Mouse (Mus musculus) liver, embryonic 14.5 days (tissue): Measurements from ENCODE around the gene Zfp800. TPM values are rescaled to one million over a fixed set of nuclear protein-coding genes. Genes with fewer than 3 reads are reported as not detected.
A peak's percentile ranks its signal among the peaks of the same experiment; 100 is the strongest.

Source experiments
- ATAC-seq: fragments of 200-750 bp; cut with Nextera tagmentation; 2 replicates; pipeline ENCODE4 v1.8.0; 2017; ENCODE audit warnings: moderate number of reproducible peaks, mild to moderate bottlenecking, moderate library complexity; ENCODE audit not compliant: insufficient read depth
- DNase-seq, 3 experiments: peaks; one replicate each; pipeline ENCODE4 v3.0.0-alpha.2; 2012 to 2013; ENCODE audit warnings: low read depth in 3 of 3, low spot score in 3 of 3
- H3K27ac ChIP-seq: fragments of 300-500 bp; sonication (generic); 2 replicates; pipeline ENCODE4 v1.5.1; 2014; ENCODE audit warnings: moderate library complexity, mild to moderate bottlenecking, control low read depth, inconsistent platforms
- H3K27me3 ChIP-seq: fragments of 300-500 bp; sonication (generic); 2 replicates; pipeline ENCODE4 v1.6.1; 2014; ENCODE audit warnings: mild to moderate bottlenecking, low read length, moderate library complexity; ENCODE audit not compliant: control insufficient read depth, insufficient read depth
- H3K36me3 ChIP-seq: fragments of 300-500 bp; sonication (generic); replicated peaks from 2 replicates; pipeline ENCODE4 v1.6.1; 2014; ENCODE audit warnings: low read depth; ENCODE audit not compliant: control insufficient read depth, insufficient read depth
- H3K4me1 ChIP-seq, 2 experiments: fragments of 200-500 bp in 1 of 2; fragments of 300-500 bp in 1 of 2; sonication (generic) in 1 of 2; replicated peaks; 2 replicates each; pipeline ENCODE4 v1.6.1; 2012 to 2014; ENCODE audit warnings: antibody characterized with exemption in 1 of 2, inconsistent platforms in 1 of 2, low read length in 1 of 2; ENCODE audit not compliant: control insufficient read depth in 2 of 2, insufficient read depth in 2 of 2
- H3K4me2 ChIP-seq: fragments of 300-500 bp; sonication (generic); 2 replicates; pipeline ENCODE4 v1.6.1; 2014; ENCODE audit warnings: low read depth, mild to moderate bottlenecking, control low read depth, moderate library complexity
- H3K4me3 ChIP-seq, 2 experiments: fragments of 200-500 bp in 1 of 2; fragments of 300-500 bp in 1 of 2; sonication (generic) in 1 of 2; 2 replicates each; pipeline ENCODE4 v1.5.1; 2012 to 2014; ENCODE audit warnings: low read depth in 2 of 2, low read length in 2 of 2, mild to moderate bottlenecking in 2 of 2, control low read depth in 1 of 2, inconsistent platforms in 1 of 2, moderate library complexity in 1 of 2; ENCODE audit not compliant: insufficient read depth in 1 of 2
- H3K9ac ChIP-seq: fragments of 300-500 bp; sonication (generic); replicated peaks from 2 replicates; pipeline ENCODE4 v1.6.1; 2014; ENCODE audit warnings: mild to moderate bottlenecking, control low read depth, moderate library complexity
- H3K9me3 ChIP-seq: fragments of 300-500 bp; sonication (generic); 2 replicates; pipeline ENCODE4 v1.6.1; 2016; ENCODE audit warnings: low read length, mixed read lengths; ENCODE audit not compliant: control insufficient read depth
- CTCF ChIP-seq: IDR thresholded peaks from 2 replicates; pipeline ENCODE4 v1.5.1; 2016; ENCODE audit warnings: antibody characterized with exemption, low read depth, control low read depth
- EP300 ChIP-seq: IDR thresholded peaks from 2 replicates; pipeline ENCODE4 v1.6.1; 2016; ENCODE audit warnings: antibody characterized with exemption, low read depth
- WGBS: fragments of 180-500 bp; shearing (Covaris S2); extraction: QIAGEN DNeasy Blood & Tissue Kit; methylation state at CpG from one replicate; pipeline ENCODE4 v1.1.7; 2014; ENCODE audit not compliant: insufficient replicate concordance; 5-methylcytosine and 5-hydroxymethylcytosine counted together
- polyA plus RNA-seq, 2 experiments: library from polyadenylated mRNA; depleted of rRNA in 1 of 2; stranded (reverse) in 1 of 2; unstranded in 1 of 2; fragments of >200 nt; fragmentation: Nextera tagmentation in 1 of 2; extraction: Ambion mirVana in 1 of 2; gene quantifications; 2 replicates each; pipeline versions ENCODE4 v1.2.1 to v1.2.3; 2012 to 2014

Zfp800 gene
- polyA plus RNA-seq, 2 experiments = 9.6 to 24.1 TPM

GRCm38 (mm10) chr6:28262198-28262621, 135.6 kb downstream of the Zfp800 start:
- peak overlapping the region; percentile 81 to 88 for H3K4me3 ChIP-seq
- peak; percentile 17 for ATAC-seq
- peak overlapping the region; percentile 83 for H3K9ac ChIP-seq
- peak; percentile 6 to 30 (median 10) for DNase-seq
- peaks cover 3 to 17% of the 10 kb centered on the region in 2 experiments; a peak in 2 of 4 replicates for H3K4me1 ChIP-seq
- no peaks in the 10 kb centered on the region for H3K9me3 ChIP-seq
- under 1% methylated on average over 27 of the region's 29 CpGs for WGBS
- no peak for TF ChIP-seq CTCF
- TF ChIP-seq EP300 = no peak
- peak overlapping the region; percentile 85 for H3K4me2 ChIP-seq
- H3K27ac ChIP-seq = peak overlapping the region; percentile 27
- H3K36me3 ChIP-seq = peaks cover 17% of the 10 kb centered on the region
- H3K27me3 ChIP-seq = no peaks in the 10 kb centered on the region

- peak overlapping the region; percentile 83 for H3K9ac ChIP-seq
- H3K4me1 ChIP-seq = peaks cover 3 to 17% of the 10 kb centered on the region in 2 experiments; a peak in 2 of 4 replicates
- H3K36me3 ChIP-seq = peaks cover 20% of the 10 kb centered on the region
- DNase-seq (peak; percentile 72 to 74 (median 73)), ATAC-seq (peak; percentile 91)
- H3K4me3 ChIP-seq = peak overlapping the region; percentile 81 to 88
- under 1% methylated on average over 127 of the region's 131 CpGs for WGBS
- H3K27ac ChIP-seq = peak overlapping the region; percentile 69
- no peaks in the 10 kb centered on the region for H3K9me3 ChIP-seq
- no peaks in the 10 kb centered on the region for H3K27me3 ChIP-seq
- TF ChIP-seq EP300 = no peak
- TF ChIP-seq CTCF = no peak
- H3K4me2 ChIP-seq = peak overlapping the region; percentile 85
These were observed 136.3 kb downstream of the Zfp800 start for GRCm38 (mm10) chr6:28261307-28262197.

GRCm38 (mm10) chr6:28260425-28261191, 137.2 kb downstream of the Zfp800 start:
- Histone ChIP-seq H3K27me3 (no peaks in the 10 kb centered on the region), H3K9me3 (no peaks in the 10 kb centered on the region), H3K36me3 (peaks cover 27% of the 10 kb centered on the region), H3K27ac (peak overlapping the region; percentile 49), H3K4me1 (peaks cover 3 to 17% of the 10 kb centered on the region in 2 experiments; a peak in 2 of 4 replicates), H3K4me3 (peak overlapping the region; percentile 81 to 88), H3K9ac (peak overlapping the region; percentile 83), H3K4me2 (peak overlapping the region; percentile 85)
- 1% methylated on average over 64 of the region's 64 CpGs for WGBS
- no peak for TF ChIP-seq EP300
- TF ChIP-seq CTCF = no peak
- DNase-seq (peak; percentile 23 to 41 (median 24)), ATAC-seq (peak; percentile 61)

DNA sequence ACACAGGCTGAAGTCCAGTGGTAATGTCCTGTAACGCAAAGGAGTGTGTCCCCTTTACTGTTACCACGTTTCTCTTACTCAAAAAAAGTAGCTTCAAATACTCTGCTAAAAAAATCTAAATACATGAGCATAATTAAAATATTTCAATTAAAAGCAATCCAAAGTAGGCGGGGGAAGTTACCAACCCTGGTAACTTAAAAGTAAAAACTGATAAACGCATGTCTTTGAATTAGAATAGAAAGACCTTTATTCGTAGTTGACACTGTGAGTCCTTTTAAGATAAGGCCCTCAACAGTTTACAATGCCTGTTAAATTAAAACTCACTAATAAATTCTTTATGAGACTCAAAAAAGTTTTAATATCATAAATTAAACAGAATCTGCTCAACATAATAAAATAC, 138.1 kb downstream of the Zfp800 start:
- Histone ChIP-seq H3K4me2 (peak overlapping the region; percentile 85), H3K27ac (no peak overlapping the region), H3K9ac (peak overlapping the region; percentile 49), H3K36me3 (peaks cover 34% of the 10 kb centered on the region), H3K27me3 (no peaks in the 10 kb centered on the region), H3K4me3 (peak overlapping the region; percentile 49 to 88), H3K9me3 (no peaks in the 10 kb centered on the region), H3K4me1 (peaks cover 3 to 17% of the 10 kb centered on the region in 2 experiments; a peak in 2 of 4 replicates)
- ATAC-seq (no peak), DNase-seq (no peak)
- TF ChIP-seq CTCF (no peak), EP300 (no peak)
- 37% methylated on average over 5 of the region's 5 CpGs for WGBS
